Mouse (Mus musculus) intestine, embryonic 14.5 days (tissue): ENCODE measurements around the gene Tpbgl. TPM values are rescaled to one million over a fixed set of nuclear protein-coding genes. Genes with fewer than 3 reads are reported as not detected.

Source experiments
- ATAC-seq: fragments of 200-750 bp; cut with Nextera tagmentation; replicated peaks from 2 replicates; pipeline ENCODE4 v1.8.0; 2017; ENCODE audit warnings: low read depth, moderate number of reproducible peaks, moderate TSS enrichment, moderate library complexity; ENCODE audit not compliant: low FRiP score, low TSS enrichment
- DNase-seq: peaks from one replicate; pipeline ENCODE4 v3.0.0-alpha.2; 2018; ENCODE audit warnings: low spot score
- H3K27ac ChIP-seq: fragments of 300-500 bp; sonication (generic); 2 replicates; pipeline ENCODE4 v1.5.1; 2014; ENCODE audit warnings: low read depth, mild to moderate bottlenecking, control low read depth
- H3K27me3 ChIP-seq: fragments of 300-500 bp; sonication (generic); replicated peaks from 2 replicates; pipeline ENCODE4 v1.6.1; 2014; ENCODE audit warnings: low read length, control low read depth; ENCODE audit not compliant: control insufficient read depth, insufficient read depth
- H3K36me3 ChIP-seq: fragments of 300-500 bp; sonication (generic); 2 replicates; pipeline ENCODE4 v1.6.1; 2014; ENCODE audit warnings: low read length, control low read depth; ENCODE audit not compliant: control insufficient read depth, insufficient read depth
- H3K4me1 ChIP-seq: fragments of 300-500 bp; sonication (generic); replicated peaks from 2 replicates; pipeline ENCODE4 v1.6.1; 2014; ENCODE audit warnings: low read length, control low read depth, mixed read lengths; ENCODE audit not compliant: control insufficient read depth, insufficient read depth
- H3K4me2 ChIP-seq: fragments of 300-500 bp; sonication (generic); 2 replicates; pipeline ENCODE4 v1.6.1; 2014; ENCODE audit warnings: low read length
- H3K4me3 ChIP-seq: fragments of 300-500 bp; sonication (generic); 2 replicates; pipeline ENCODE4 v1.5.1; 2014; ENCODE audit warnings: low read depth, low read length, control low read depth, mixed read lengths
- H3K9ac ChIP-seq: fragments of 300-500 bp; sonication (generic); 2 replicates; pipeline ENCODE4 v1.6.1; 2014; ENCODE audit warnings: mild to moderate bottlenecking, low read length
- H3K9me3 ChIP-seq: fragments of 300-500 bp; sonication (generic); 2 replicates; pipeline ENCODE4 v1.6.1; 2016; ENCODE audit warnings: low read length, control low read depth; ENCODE audit not compliant: control insufficient read depth
- WGBS: fragments of 180-500 bp; shearing (Covaris S2); extraction: QIAGEN DNeasy Blood & Tissue Kit; methylation state at CpG from one replicate; pipeline ENCODE4 v1.1.7; 2014; 5-methylcytosine and 5-hydroxymethylcytosine counted together
- polyA plus RNA-seq: library from polyadenylated mRNA; unstranded; fragments of >200 nt; fragmentation: Nextera tagmentation; extraction: Ambion mirVana; gene quantifications from 2 replicates; pipeline ENCODE4 v1.2.1, GENCODE M21; 2014

Tpbgl gene
- 1.3 and 1.7 TPM in 2 replicates for polyA plus RNA-seq

DNA sequence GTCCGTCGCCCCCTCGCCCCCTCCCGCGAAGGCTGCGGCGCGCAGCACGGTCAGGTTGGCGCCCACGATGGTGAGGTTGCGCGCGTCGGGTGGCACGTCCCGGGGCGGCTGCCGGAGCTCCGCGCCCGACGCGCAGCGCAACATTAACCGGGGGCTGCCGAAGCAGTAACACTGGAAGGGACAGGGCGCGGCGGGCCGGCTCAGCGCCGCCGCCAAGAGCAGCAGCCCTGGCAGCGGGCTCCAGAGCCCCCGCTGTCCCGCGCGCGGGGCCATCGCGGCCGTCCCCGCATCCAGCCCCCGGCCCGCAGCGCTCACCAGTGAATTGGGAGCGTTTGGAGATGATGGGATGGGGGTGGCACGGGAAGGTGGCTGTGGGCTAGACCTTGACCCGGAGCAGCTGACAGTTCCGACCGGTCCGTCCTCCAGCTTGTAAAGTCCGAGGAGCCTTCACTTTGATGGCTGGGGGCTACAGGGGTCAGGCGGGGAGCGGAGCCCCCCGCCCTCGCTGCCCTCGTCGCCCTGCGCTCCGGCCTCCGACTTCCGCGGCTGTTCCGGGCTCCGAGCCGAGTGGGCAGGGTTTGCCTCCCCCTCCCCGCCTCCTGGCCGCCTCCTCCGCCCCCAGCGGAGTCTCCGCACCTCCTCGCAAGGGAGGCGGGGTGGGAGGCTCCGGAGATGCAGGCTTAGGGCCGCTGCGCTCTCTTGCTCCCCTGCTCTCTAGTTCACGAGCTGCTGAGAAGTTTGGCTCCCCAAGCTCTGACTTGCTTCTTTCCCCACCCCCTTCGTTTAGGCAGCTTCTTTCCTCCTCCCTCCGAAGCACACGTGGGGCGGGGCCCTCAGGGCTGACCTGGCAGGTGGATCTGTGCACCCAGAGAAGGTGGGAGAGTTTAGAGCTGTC, at the start of gene Tpbgl:
Gene Tpbgl, minus strand, starts transcription at position 728 of the 895 bp plus-strand sequence.
- WGBS = 2% methylated on average over 72 of the region's 83 CpGs
- H3K9ac ChIP-seq = peak within 1 kb of the TSS; percentile 29; the same call in 1 of the 2 replicates
- DNase-seq = peak; percentile 72

DNA sequence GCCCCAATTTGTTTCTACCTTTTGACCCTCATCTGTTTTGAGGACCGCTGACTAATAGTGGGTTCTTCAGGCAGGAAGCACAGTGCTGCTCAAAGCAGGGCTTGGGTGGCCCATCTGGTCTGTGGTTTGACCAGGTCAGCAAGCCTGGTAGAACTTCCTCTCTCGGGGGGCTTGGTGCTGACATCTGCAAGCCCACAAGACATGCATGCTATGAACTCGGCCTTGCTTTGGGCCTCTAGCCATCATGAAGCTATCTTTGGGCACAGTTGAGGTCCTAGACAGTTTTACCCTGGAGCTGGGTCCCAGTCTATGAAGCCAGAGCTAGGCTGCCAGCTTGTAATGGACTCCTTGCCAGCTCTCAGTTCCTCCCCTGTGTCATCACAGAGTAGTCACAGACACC, 48.0 kb upstream of the Tpbgl start:
- WGBS = 79% methylated on average over 3 of the region's 3 CpGs
- Histone ChIP-seq H3K36me3 (no peaks in the 10 kb centered on the region), H3K4me2 (no peak overlapping the region), H3K4me3 (no peak overlapping the region), H3K9me3 (no peaks in the 10 kb centered on the region), H3K9ac (no peak overlapping the region), H3K27me3 (no peaks in the 10 kb centered on the region), H3K4me1 (peaks cover 6% of the 10 kb centered on the region), H3K27ac (no peak overlapping the region)
- DNase-seq = no peak
- ATAC-seq = no peak

More for the DNA sequence above, at the start of gene Tpbgl:
- Histone ChIP-seq H3K9me3 (no peaks in the 10 kb centered on the region), H3K27me3 (peaks cover 50% of the 10 kb centered on the region), H3K27ac (no peak within 1 kb of the TSS), H3K4me1 (peaks cover 11% of the 10 kb centered on the region; the same call in 1 of the 2 replicates), H3K4me2 (peak within 1 kb of the TSS; percentile 84), H3K4me3 (peak within 1 kb of the TSS; percentile 42), H3K36me3 (no peaks in the 10 kb centered on the region)
- peak; percentile 37; the same call in 1 of the 2 replicates for ATAC-seq

DNA sequence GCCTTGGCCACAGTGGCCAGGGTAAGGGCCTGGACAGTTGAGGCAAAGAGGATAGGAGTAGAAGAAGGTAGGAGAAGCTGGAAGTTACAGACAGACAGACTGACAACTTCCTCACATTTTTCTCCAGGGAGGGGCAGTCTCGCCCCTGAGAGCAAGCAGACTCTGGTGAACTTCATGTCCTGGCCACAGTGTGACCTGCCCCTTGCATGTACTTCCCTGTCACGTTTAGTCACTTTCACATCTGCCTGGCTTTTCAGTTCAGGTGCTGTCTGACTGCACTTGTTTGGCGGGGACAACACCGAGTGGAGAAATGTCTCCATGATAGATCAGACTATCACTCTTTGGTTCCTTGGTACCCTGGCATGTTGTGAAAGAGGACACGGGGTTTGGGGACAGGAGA, 47.3 kb upstream of the Tpbgl start:
- ATAC-seq = no peak
- H3K36me3 ChIP-seq = no peaks in the 10 kb centered on the region

DNA sequence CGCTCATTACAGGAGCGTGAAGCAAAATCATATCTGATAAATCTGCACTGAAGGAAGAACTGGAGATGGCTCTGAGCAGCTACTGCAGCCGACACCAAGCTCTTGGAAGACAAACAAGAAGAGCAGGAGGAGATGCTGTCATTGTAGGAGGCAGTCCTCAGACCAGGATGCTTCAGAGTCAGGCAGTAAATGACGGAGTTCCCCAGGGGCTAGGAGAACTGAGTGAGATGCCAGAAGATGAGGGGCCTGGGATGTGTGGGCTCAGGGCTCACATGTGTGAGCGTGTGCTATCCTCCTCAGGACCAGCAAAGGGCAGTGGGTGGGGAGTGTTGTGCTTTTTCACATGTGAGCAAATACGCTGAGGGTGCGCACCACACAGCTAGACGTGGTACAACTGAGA, 46.3 kb upstream of the Tpbgl start:
- DNase-seq (no peak), ATAC-seq (no peak)
- Histone ChIP-seq H3K27me3 (no peaks in the 10 kb centered on the region), H3K4me1 (peaks cover 6% of the 10 kb centered on the region), H3K4me3 (no peak overlapping the region), H3K9ac (no peak overlapping the region), H3K27ac (no peak overlapping the region), H3K36me3 (no peaks in the 10 kb centered on the region), H3K9me3 (no peaks in the 10 kb centered on the region), H3K4me2 (no peak overlapping the region)
- 63% methylated on average over 8 of the region's 8 CpGs for WGBS

More for the DNA sequence above, 47.3 kb upstream of the Tpbgl start:
- Histone ChIP-seq H3K4me3 (no peak overlapping the region), H3K4me2 (no peak overlapping the region), H3K27ac (no peak overlapping the region), H3K27me3 (no peaks in the 10 kb centered on the region), H3K4me1 (peaks cover 6% of the 10 kb centered on the region), H3K9ac (no peak overlapping the region), H3K9me3 (no peaks in the 10 kb centered on the region)
- 74% methylated on average over 5 of the region's 5 CpGs for WGBS
- DNase-seq = no peak

DNA sequence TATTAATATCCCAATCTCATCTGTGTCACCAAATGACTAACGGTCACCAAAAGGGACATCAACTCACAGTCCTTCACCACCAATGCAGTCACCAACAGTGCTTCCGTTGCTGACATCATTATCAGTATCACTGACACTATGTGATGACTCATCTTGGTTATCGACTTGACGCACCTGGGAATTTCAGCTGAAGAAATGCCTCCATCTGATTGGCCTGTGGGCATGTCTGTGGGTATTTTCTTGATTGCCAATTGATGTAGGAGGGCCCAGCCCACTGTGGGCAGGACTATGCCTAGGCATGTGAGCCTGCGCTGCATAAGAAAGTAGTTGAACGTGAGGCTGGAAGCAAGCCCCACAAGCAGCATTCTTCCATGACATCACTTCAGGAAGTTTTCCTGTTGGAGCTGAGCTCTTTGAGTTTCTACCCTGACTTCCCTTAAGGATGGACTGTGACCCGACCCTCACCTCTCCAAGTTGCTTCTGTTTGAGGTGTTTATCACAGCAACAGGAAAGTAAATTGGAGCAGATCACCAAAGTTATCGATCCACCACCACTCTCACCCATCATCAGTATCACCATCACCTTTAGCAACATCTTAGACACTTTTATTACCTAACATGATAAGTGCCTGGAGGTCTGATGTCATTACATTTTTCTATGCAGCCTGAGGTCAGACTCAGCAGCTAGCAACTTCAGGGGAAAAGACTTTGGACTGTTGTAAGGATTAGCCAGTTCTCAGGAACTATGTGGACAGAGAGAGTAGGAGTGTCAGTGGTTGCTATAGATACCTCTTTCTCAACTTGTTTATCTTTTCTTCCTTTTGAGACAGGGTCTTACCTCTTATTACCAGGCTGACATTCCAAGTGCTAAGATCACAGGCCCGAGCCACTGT, 44.9 kb upstream of the Tpbgl start:
- Histone ChIP-seq H3K4me1 (peaks cover 6% of the 10 kb centered on the region), H3K36me3 (no peaks in the 10 kb centered on the region), H3K9me3 (no peaks in the 10 kb centered on the region), H3K9ac (no peak overlapping the region), H3K4me2 (no peak overlapping the region), H3K27ac (no peak overlapping the region), H3K4me3 (no peak overlapping the region), H3K27me3 (no peaks in the 10 kb centered on the region)
- ATAC-seq (peak; percentile 77; the same call in 1 of the 2 replicates), DNase-seq (no peak)
- WGBS = 65% methylated on average over 9 of the region's 9 CpGs

DNA sequence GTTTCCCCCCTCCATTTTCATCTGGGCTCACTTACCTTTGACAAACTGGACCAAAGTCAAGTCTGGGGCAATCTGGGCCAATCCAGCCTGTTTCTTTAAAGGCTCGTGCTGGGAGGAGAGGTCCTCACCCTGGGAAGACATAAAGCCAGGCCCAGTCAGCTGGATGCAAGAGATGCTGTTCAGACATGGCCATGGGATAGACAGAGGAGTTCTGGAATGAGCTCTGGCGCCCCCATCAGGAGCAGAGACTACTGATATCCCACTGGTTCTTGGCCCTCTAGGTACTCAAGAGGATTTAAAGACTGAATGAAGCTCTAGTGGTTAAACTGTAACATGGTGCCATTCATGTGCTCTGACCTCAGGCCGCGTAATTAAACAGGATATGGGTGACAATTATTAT, 44.0 kb upstream of the Tpbgl start:
- Histone ChIP-seq H3K27me3 (no peaks in the 10 kb centered on the region), H3K4me2 (no peak overlapping the region), H3K9ac (no peak overlapping the region), H3K4me3 (no peak overlapping the region), H3K4me1 (peaks cover 6% of the 10 kb centered on the region), H3K36me3 (no peaks in the 10 kb centered on the region), H3K9me3 (no peaks in the 10 kb centered on the region), H3K27ac (no peak overlapping the region)
- DNase-seq (no peak), ATAC-seq (no peak)
- WGBS = 70% methylated on average over 4 of the region's 4 CpGs

DNA sequence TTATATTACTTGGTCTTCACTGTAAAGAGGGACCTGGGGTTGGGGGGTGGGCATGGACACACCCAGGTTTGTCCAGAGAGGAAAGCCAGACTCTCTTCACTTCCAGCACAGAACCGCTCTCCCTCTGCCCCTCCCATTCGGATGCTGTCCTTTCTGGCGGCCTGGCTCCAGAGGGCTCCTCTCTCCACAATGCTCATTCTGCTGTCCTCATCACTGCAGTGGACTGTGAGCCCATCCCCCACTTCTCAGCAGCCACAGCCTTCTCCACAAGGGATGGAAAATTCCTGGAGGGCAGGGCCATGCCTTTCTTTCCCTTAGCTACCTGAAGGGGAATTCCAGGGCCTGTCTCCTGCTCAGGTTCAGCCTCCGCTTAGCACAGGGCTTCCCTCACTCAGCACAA, 41.9 kb upstream of the Tpbgl start:
- DNase-seq = no peak
- Histone ChIP-seq H3K4me1 (peaks cover 15% of the 10 kb centered on the region), H3K27ac (no peak overlapping the region), H3K9me3 (no peaks in the 10 kb centered on the region), H3K4me3 (no peak overlapping the region), H3K27me3 (no peaks in the 10 kb centered on the region), H3K9ac (no peak overlapping the region), H3K4me2 (no peak overlapping the region), H3K36me3 (no peaks in the 10 kb centered on the region)
- ATAC-seq = no peak
- WGBS = 39% methylated on average over 4 of the region's 4 CpGs

GRCm38 (mm10) chr7:99667096-99667495, 40.2 kb upstream of the Tpbgl start:
- ATAC-seq (no peak), DNase-seq (no peak)
- Histone ChIP-seq H3K4me2 (no peak overlapping the region), H3K36me3 (no peaks in the 10 kb centered on the region), H3K4me1 (peaks cover 11% of the 10 kb centered on the region; the same call in 1 of the 2 replicates), H3K9ac (no peak overlapping the region), H3K9me3 (no peaks in the 10 kb centered on the region), H3K27me3 (no peaks in the 10 kb centered on the region), H3K4me3 (no peak overlapping the region), H3K27ac (no peak overlapping the region)
- WGBS = 81% methylated on average over 16 of the region's 16 CpGs
